Mouse (Mus musculus) cerebellum, adult 9-10 months (tissue): ENCODE results near the gene Idh1.

Experiments
- DNase-seq: peaks from one replicate; pipeline ENCODE4 v3.0.0; 2022

The Idh1 gene

DNA sequence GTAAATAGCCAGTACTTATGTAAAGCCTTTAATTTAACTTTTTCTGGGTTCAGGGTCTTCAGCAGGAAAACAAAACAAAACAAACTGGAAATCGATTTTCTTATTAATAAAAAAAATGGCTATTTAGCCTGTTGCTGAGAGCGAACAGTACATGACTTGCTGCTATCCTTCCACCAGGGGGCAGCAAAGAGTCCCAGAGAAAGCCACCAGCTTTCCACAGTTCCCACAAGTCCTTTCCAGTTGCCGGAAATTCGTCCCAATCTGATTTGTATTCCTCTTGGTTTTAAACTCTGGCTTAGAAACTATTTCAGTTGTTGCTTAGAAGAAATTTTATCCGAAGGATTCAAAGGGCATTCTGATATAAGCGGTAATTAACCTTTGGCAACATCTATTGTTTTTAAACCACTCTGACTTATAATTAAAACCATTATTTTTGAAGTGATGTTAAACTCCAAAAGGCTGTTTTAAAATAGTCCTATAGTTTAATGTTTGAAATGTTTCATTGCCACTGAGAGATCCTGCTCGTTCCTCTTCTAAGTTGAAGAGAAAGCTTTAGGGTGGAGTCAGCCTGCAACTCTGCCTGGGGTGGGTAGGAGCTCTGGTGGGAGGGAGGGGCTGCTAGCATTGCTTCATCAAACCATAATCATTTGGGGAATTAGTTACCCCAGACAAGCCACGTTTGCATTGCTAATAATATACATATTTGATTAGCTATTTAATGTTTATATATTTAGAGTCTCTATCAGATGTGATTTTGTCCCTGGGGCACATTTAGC is 74.1 kb downstream of the Idh1 start:
- DNase-seq = peak; percentile 70

DNA sequence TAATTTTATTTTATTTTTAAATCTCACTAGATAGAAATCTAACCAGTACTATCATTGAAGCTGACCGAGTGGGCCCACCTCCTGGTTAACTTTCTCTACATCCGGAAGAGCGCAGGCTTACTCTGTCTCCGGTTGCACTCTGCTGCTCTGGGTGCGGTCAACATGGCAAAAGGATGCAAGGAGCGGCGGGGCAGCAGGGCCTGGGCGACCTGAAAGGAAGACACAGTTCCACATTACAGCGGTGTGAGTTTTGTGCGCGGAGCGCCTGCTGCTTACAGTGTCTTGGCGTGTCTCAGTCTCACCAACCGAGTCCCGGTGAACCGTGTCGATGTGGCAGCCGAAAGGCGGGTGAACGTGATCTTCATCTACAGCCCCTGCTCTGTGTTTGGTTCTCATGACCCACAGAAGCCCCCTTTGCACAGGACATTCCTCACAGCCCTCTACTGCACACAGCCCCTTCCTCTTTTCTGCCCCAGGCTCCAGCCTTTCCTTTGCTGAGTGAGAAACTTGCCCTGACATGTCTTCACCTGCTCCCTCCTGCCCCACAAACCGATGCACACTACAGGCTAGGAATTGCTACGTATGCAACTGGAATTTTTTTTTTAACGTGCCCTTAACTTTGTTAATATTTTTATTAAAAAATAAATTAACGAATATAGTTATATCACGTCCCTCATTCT is 76.4 kb downstream of the Idh1 start:
- no peak for DNase-seq

DNA sequence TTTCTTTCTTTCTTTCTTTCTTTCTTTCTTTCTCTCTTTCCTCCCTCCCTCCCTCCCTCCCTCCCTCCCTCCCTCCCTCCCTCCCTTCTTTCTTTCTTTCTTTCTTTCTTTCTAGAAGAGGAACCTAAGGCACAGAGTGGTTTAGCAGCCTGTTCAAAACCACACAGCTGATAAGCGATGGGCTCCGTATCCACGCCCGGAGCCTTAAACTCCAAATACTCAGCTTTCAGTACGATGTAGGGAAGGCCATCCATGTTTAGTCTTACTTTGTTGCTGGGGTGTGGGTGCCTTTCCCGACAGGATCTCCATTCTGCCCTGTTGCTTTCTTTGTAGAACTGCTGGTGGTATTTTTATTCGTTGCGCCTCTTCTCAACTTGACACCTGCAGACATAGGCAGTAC is 77.1 kb downstream of the Idh1 start:
- DNase-seq = no peak
